Mouse (Mus musculus): Measurements from ENCODE around the gene Gm10097. TPM values are rescaled to one million over a fixed set of nuclear protein-coding genes. Genes with fewer than 3 reads are reported as not detected.
A peak's percentile ranks its signal among the peaks of the same experiment; 100 is the strongest.

The Gm10097 gene
- total RNA-seq, 2 experiments from 2014 or later, result not detected

GRCm38 (mm10) chr10:5085792-5086191 is 16.8 kb downstream of the Gm10097 start:
- peak; percentile 20 to 38 for DNase-seq

- DNase-seq, result no peak
Observed at GRCm38 (mm10) chr10:5086329-5086728, 17.3 kb downstream of the Gm10097 start.

GRCm38 (mm10) chr10:5087336-5087735 is 18.3 kb downstream of the Gm10097 start:
- no peak for DNase-seq

- DNase-seq, result no peak
Observed at GRCm38 (mm10) chr10:5089133-5089532, 20.1 kb downstream of the Gm10097 start.

GRCm38 (mm10) chr10:5096996-5097753 is 28.2 kb downstream of the Gm10097 start:
- DNase-seq, result peak in 1 of 2 experiments; percentile 35

- no peak for DNase-seq
Observed at GRCm38 (mm10) chr10:5097754-5098137, 28.8 kb downstream of the Gm10097 start.

- DNase-seq, result no peak
Observed at GRCm38 (mm10) chr10:5110773-5111172, 41.8 kb downstream of the Gm10097 start.

- DNase-seq, result no peak
Observed at GRCm38 (mm10) chr10:5116155-5116554, 47.2 kb downstream of the Gm10097 start.

GRCm38 (mm10) chr10:5116720-5117119 is 47.7 kb downstream of the Gm10097 start:
- no peak for DNase-seq
